Mouse (Mus musculus) heart, adult 11 months (tissue): ENCODE measurements around the gene Slc25a3.

Experiments
- DNase-seq: peaks from one replicate; pipeline ENCODE4 v3.0.0; 2022

The Slc25a3 gene

DNA sequence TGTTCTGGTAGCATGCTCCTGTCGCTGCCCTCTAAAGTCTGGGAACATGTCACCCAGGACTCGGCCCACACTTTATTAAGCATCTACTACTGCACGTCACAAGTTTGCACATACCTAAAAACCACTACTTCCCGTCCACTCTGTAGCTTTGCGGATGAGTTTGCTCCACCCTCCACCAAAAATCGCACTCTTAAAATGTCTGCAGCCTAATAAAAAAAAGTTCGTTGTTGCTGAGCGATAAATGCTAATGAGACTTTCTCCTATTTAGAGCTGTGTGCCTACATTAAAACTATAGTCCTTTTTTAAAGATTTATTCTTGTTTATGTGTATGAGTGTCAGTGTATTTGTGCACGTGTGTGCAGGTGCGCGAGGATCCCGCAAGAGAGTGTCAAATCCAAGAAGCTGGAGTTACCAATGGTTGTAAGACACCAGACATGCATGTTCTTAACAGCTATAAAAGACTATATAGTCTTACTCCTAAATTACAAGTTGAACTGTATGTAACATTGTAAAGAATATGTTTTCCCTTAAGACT, 40.4 kb downstream of the Slc25a3 start:
- DNase-seq, result no peak

GRCm38 (mm10) chr10:91082550-91083392, 41.1 kb downstream of the Slc25a3 start, which contains the start of the genes Apaf1 and Ikbip:
Gene Apaf1 (minus strand): TSS chr10:91082770.
Gene Ikbip (plus strand): TSS chr10:91082940.
- peak; percentile 100 for DNase-seq

DNA sequence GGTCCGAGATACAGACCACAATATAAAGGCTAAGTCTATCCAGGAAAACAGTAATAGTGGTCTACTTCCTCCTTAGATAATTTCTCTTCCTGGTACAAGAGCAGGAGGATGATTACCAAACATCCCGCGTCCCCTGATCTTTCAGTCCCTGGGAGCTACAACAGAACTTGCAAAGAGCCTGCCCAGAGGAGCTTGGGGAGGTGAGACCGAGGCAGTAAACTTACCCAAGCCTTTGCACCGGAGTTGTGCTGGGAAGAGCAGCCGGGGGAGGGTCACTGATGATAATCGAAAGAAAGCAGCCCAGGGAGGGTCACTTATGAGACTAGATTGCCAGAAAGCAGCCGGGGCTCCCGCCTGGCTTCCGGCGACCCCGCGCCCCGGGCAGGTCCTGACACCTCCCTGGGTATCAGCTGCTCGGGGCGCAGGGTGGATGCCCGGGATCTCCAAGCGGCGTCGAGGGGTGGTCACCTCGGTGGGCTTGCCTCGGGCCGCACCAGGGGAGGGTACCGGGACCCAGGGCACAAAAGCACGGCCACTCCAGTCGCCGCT, 41.8 kb downstream of the Slc25a3 start:
- DNase-seq, result no peak

DNA sequence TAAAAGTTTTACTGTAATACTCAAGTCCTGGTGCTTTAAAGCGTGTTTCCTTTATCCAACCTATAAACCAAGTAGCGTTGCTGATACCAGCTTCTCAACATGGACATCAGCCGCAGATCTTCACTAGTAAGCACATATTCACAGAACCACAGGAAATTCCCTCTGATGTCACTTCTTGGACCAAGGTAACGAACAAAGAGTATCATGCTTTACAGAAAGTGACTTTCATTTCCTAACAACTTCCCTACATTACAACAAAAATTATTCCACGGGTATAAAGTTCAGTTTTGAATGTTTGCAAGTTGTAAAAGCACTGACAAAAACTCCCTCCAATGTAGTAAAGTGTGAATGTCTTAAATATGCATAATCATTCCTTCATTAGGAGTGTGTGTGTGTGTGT, 43.3 kb downstream of the Slc25a3 start:
- no peak for DNase-seq

DNA sequence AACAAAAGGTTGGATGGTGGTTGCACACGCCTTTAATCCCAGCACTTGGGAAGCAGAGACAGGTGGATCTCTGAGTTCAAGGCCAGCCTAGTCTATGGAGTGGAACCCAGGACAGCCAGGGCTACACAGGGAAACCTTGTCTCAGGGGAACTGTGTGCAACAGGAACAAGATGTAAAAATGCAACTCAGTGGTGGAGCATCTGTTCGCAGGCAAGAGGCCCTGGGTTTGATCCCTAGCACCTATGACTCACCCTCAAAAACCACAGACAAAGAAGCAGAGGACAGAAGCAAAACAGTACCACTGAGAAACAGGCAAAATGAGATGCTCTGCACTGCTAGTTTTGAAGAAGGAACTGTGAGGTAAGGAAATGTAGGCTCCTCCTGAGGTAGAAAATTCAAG, 47.2 kb downstream of the Slc25a3 start:
- DNase-seq, result peak; percentile 57

DNA sequence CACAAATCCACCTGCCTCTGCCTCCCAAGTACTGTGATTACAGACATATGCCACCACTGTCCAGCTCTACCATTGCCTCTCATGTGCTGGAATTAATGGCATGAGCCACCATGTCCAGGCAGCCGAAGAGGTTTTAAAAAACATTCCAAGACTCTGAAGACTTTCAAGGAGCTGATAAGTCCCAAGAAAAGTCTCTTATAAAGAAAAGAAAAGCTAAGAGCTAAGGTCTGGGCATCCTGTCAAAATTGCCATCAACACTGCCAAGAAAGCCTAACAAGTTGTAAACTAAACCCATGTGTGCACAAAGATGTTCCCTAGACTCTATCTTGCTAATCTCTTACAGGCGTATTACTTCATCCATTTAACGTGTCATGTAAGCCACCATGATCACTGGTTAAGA, 50.5 kb downstream of the Slc25a3 start:
- peak; percentile 62 for DNase-seq

- DNase-seq, result no peak
Observed at GRCm38 (mm10) chr10:91071768-91072167, 52.1 kb downstream of the Slc25a3 start.
